Mouse (Mus musculus) lung, embryonic 15.5 days (tissue): ENCODE data around the gene Exoc4. TPM values are rescaled to one million over a fixed set of nuclear protein-coding genes. Genes with fewer than 3 reads are reported as not detected.

ENCODE experiments used
- polyA plus RNA-seq: library from polyadenylated mRNA; unstranded; fragments of >200 nt; fragmentation: Nextera tagmentation; extraction: Ambion mirVana; gene quantifications from 2 replicates; pipeline ENCODE4 v1.2.1, GENCODE M21; 2015

The Exoc4 gene
- polyA plus RNA-seq, 1 experiment from 2014 or later, result 40.8 TPM

Other genes starting within 250 kb of the Exoc4 start
- 101 and 103 TPM in 2 replicates for gene Chchd3, start 188.8 kb upstream of the Exoc4 start, polyA plus RNA-seq